Mouse (Mus musculus) layer of hippocampus, postnatal 36 days (tissue): ENCODE measurements at regions not wholly inside any gene's neighbourhood (a gene's known extent, or its start where the extent isn't known, plus 50 kb on each side); places are given as distances from the start of the nearest gene placed in this dataset.

Source experiments
- DNase-seq, 2 experiments: peaks; one replicate each; pipeline ENCODE4 v3.0.0; 2022

- peak; percentile 76 to 81 for DNase-seq
These were observed 85.2 kb upstream of the Cplx2 start for GRCm38 (mm10) chr13:54285968-54286367.

GRCm38 (mm10) chr13:54286616-54287015, 84.5 kb upstream of the Cplx2 start:
- DNase-seq, result no peak

GRCm38 (mm10) chr13:54290066-54290465, 81.1 kb upstream of the Cplx2 start:
- no peak for DNase-seq

DNA sequence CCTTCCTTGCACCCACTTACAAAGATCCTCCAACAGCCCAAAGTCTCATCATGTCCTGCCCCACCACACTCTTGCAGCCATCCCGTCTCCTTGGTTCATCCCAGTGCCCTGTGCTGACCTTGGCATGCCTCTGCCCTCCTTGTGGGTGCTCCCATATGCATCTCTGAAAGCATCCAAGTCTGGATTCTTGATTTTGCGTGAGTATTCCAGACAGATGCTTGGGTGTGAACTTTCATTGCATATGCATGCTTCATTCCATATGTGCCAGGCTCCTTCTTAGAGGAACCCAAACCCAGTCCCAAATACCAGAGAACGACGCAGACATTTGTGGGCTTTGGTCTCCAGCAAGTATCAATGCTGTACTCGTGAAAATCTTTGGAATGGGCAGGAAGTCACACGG, 78.8 kb upstream of the Cplx2 start:
- no peak for DNase-seq

GRCm38 (mm10) chr13:54293006-54293405, 78.1 kb upstream of the Cplx2 start:
- DNase-seq, result no peak

GRCm38 (mm10) chr13:54295475-54296259, 75.5 kb upstream of the Cplx2 start:
- DNase-seq, result no peak

GRCm38 (mm10) chr13:54296260-54296555, 74.9 kb upstream of the Cplx2 start:
- no peak for DNase-seq

DNA sequence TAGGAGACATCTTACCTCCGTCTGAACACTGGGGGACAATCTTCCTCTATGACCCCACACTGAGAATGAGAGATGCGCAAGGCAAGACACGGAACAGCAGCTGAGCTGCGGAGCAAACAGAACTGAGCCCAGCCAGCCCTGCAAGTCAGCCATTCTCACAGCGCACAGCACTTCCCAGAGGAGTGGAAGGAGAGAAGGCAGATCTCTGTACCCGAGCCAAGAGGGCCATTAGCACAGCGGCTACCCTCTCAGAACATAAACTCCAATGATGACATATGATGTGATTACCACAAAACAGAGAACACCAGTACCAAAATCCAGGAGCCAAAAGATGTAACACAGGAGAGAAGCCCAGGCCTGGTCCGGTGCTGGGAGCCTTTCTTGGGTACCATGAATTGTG, 72.3 kb upstream of the Cplx2 start:
- DNase-seq, result no peak

DNA sequence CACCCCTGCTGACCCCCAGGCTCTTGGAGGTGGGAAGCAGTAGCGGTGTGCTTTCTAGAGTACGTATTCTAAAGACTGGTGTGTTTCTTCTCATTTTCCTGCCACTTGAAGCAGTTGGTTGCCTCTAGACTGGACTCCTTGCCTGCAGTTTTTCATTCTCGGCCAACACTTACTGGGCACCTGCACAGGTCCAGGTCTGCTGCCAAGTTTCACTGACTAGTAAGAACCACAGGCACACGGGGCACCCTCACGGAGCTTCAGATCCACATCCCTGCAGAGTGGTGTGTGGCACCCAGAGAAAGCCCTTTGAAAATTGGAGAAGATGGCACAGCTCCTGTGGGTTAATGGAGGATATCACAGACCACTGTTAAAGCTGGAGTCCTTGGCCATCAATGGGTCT, 71.9 kb upstream of the Cplx2 start:
- no peak for DNase-seq

- DNase-seq, result no peak
These were observed 70.0 kb upstream of the Cplx2 start for GRCm38 (mm10) chr13:54301110-54301509.

DNA sequence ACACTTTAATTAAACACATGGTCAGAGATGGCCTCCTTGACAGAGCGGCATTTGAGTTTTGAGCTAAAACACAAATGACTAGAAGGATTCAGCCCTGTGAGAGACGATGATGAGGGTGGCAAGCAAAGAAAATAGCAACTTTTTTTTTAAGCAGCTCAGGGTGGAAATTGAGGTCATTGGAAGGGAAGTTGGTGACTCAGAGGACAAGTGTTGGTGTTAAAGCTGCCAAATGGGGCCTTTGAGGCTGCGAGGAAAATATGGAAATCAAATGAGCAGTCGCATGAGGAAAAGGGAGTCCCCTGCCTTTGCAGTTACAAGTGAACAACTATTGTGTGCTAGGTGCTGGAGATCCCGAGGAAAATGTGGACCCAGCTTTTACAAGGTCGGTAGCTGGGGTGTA, 69.5 kb upstream of the Cplx2 start:
- no peak for DNase-seq

- DNase-seq, result peak; percentile 57 to 65
These were observed 68.6 kb upstream of the Cplx2 start for GRCm38 (mm10) chr13:54302351-54303070.

GRCm38 (mm10) chr13:54303071-54303924, 67.9 kb upstream of the Cplx2 start:
- peak; percentile 81 to 83 for DNase-seq

- no peak for DNase-seq
These were observed 66.9 kb upstream of the Cplx2 start for GRCm38 (mm10) chr13:54304251-54304650.

DNA sequence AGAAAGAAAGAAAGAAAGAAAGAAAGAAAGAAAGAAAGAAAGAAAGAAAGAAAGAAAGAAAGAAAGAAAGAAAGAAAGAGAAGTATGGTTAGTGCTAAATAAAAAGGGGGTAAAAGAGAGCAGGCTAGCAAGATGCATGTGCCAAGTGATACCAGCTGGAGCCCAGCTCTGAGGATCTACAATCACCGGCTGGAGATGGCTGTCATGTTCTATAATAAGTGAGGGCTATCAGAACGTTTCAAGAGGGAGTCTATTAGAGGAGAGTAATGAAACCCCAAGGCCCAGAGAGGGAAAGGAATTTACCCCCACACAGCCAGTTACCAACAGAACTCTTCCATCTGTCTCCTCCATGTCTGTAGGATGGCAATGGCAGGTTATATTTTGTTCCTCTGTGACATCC, 62.6 kb upstream of the Cplx2 start:
- no peak for DNase-seq

DNA sequence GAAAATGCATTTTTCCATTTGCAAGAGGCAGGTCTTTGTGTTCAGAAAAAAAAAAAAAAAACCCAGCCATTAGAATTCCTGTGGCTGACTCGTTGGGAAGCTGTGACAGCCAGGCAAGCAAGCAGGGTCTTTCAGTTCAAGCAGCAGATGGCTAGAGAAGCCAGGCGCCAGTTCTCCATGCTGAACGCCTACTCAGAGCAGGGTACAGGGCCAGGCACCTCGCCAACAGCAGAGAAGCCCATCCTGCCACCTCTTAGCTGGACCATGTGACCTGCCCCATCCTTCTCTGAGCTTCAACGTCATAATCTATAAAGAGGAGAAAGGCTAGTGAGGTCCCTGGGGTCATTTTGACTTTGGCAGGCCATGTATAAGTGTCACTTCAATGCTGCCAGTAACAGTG, 61.8 kb upstream of the Cplx2 start:
- DNase-seq, result peak; percentile 72 to 79

DNA sequence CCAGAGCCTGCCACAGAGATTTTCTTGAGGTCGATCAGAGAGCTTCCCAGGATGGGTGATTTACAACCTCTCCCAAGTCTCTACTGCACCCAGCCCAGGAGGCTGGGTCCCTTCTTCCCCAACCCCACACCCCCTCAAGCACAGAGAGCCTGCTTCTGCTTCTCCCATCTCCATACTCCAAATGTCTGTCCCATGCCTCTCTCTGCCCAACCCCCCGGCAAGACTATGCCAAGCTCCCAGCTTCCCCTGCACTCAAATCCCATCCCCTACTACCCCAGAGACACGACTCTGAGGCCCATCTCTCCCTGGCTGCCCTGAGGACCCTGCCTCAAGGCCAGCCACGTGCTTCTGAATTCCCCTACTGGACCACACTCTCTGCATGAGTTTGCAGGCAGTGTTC, 61.0 kb upstream of the Cplx2 start:
- DNase-seq, result no peak

GRCm38 (mm10) chr13:54311327-54312026, 59.7 kb upstream of the Cplx2 start:
- DNase-seq, result no peak

GRCm38 (mm10) chr13:54312405-54313185, 58.6 kb upstream of the Cplx2 start:
- peak in 1 of 2 experiments; percentile 57 for DNase-seq

GRCm38 (mm10) chr13:54315333-54315732, 55.8 kb upstream of the Cplx2 start:
- DNase-seq, result no peak

DNA sequence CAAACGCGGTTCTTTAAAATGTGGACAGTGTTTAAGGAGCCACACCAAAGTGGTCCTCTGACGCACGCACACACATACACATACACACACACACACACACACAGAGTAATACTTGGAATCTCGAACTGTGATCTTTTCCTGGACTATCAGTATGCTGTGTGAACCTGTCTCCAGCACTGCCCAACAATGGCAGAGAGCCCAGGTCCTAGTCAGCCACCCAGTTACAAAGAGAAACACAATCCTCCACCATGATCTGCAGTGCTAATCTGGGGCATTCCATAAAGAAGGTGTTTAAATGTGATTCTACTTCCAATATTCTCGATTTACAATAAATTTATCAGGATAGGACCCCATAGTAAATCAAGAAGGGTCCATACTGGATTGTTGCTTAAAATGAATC, 54.2 kb upstream of the Cplx2 start:
- DNase-seq, result no peak

GRCm38 (mm10) chr13:54318161-54318560, 53.0 kb upstream of the Cplx2 start:
- DNase-seq, result no peak
